Mouse (Mus musculus) C2C12 (cell line): ENCODE measurements around the gene Pla2g4f.

Experiments used
- CEBPB ChIP-seq: IDR thresholded peaks from one replicate; pipeline ENCODE4 v1.6.1; 2011; ENCODE audit warnings: low read depth, mild to moderate bottlenecking, control low read depth, moderate library complexity
- CTCF ChIP-seq: IDR thresholded peaks from one replicate; pipeline ENCODE4 v1.5.1; 2011; ENCODE audit not compliant: control insufficient read depth, insufficient read depth, insufficient read length
- MAX ChIP-seq: IDR thresholded peaks from one replicate; pipeline ENCODE4 v1.6.1; 2011; ENCODE audit warnings: mild to moderate bottlenecking, control low read depth

- no peak for TF ChIP-seq CTCF
- no peak for TF ChIP-seq CEBPB
- TF ChIP-seq MAX, result no peak
These were observed 522 bp upstream of the Pla2g4f start for GRCm38 (mm10) chr2:120314487-120314886.
